Mouse (Mus musculus): Measurements from ENCODE around the gene Gm4952. TPM values are rescaled to one million over a fixed set of nuclear protein-coding genes. Genes with fewer than 3 reads are reported as not detected.

Gm4952 gene
- not detected in 2 replicates for polyA plus RNA-seq (2012; rRNA removed)

DNA sequence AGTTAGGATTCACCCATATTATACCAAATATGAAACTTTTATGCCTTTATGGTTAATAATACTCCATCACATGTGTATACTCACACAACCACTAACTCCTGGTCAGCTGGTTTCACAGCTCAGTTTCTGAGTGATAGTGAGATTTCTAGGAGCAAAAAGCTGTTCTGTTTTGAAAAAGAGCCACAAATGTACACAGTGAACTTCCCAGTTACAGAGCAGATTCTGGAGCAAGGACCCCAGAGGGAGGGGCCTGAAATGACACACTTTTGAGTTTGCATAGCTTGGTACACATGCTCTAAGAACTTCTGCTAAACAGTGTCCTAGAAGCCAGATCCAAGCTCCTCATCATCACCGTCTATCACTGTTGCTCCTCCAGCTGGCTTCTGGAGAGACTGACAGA lies at the start of gene Gm4952:
Gene Gm4952, plus strand, starts transcription at position 301 of the 400 bp plus-strand sequence.
- WGBS = 45% methylated on average over 1 of the region's 1 CpGs
- no peak for DNase-seq (ENCODE audit: low read depth, low spot score)

DNA sequence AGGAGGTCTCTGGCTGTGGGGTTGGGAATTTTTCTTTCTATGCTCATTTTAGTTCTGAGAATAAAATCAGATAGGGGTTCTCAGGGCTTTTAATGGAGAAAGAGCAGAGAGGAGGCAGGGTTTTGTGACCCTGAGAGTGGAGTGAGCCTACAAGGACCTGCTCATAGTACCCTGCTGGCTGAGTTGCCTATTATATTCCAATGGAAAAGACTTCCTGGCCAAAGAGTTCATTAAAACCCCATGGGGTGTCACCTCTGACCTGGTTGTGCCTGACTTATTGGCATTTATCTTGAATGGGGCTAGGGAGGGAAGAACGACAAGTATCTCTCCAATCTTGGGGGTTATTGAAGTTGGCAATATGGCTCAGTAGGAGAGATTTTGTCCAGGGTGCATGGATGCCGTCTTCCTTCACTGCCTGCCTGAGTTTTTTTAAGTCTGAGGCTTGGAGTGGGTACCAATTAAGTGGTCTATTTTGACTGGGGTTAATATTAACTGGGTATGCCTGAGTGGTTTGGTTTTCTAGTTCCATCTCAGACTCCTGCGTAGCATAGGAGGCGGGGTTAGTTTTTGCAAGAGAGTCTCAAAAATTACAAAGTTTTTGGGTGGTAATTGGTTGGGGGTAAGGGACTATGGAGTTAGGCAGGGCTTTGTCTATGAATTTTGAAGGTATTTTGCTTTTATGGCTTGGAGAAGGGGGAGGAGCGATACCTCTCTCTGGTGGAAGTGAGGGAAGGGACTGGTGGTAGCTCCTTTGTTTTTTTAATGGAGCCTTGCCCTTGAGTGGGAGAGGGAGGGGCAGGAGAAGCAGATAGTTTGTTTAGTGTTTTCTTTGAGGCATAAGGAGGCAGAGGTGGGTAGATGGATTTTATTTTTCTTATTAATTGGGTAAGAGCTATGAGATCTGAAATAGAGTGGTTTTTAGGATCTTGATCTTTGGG lies 49.5 kb upstream of the Gm4952 start:
- DNase-seq (ENCODE audit: low read depth, low spot score) = no peak
- 74% methylated on average over 5 of the region's 5 CpGs for WGBS

DNA sequence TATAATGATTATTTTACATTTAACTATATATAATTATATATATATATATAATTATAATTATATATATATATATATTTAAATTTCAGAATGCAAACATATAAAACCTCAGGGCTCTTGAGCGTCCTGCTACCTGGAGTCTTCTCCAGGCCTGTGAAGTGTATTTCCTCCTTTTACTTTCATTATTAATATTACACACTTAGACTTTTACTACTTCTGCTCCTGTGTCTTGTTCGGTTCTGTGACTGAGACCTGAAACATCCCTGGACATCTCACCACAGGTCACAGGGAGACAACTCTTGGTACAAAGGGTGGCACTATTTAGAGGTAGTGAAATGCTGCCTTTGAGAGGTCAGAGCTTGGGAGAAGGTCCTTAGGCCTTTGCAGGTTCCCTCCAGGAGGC lies 43.5 kb upstream of the Gm4952 start:
- no peak for DNase-seq (ENCODE audit: low read depth, low spot score)
- WGBS = 67% methylated on average over 2 of the region's 2 CpGs

DNA sequence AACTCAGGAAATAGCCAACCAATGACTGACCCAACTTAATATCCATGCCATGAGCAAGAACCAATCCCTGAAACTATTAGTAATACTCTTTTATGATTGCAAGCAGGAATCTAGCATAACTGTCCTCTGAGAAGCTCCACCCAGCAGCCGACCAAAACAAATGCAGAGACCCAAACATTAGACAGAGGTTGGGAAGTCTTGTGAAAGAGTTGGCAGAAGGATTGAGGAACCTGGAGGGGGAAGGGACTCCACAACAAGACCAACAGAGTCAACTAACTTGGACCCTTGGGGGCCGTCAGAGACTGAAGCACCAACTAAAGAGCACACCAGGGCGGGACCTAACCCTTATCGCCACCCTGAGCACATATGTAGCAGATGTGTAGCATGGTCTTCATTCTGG lies 41.6 kb upstream of the Gm4952 start:
- 77% methylated on average over 4 of the region's 4 CpGs for WGBS
- no peak for DNase-seq (ENCODE audit: low read depth, low spot score)

DNA sequence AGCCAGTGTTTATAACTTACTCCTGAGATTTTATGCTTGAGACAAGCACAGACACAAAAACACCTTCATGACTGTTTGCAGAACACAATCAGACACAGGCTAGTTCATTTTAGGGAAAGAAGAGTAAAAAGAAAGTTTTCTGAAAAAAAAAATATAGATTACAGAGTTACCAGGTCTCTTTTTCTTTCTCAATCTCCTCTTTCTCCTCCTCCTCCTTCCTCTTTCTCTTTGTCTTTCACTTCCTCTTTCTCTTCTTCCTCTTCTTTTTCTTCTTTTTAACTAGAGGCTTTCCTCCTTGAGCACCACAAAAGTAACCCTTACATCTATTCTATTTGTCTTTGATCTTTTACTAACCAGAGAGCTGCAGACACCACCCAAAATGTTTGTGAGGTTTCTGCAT lies 35.6 kb upstream of the Gm4952 start:
- no peak for DNase-seq (ENCODE audit: low read depth, low spot score)

DNA sequence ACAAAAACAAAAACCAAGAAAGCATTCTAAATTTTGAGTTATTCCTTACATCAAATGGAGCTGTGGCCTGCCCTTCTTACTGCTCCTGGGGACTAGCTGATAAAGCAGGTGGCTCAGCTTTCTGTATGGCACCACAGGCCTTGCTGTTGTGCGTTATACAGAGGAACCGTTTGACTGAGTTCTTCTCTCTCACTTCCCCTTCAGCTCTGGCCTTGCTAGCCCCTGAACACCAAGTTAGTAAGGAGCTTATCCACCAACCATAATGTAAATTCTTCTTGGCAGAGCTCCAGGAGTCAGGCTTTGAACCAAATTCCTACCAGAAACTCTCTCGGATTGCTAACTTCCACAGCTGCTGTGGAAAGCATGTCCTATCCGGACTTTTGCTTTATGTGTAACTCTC lies 32.8 kb upstream of the Gm4952 start:
- no peak for DNase-seq (ENCODE audit: low read depth, low spot score)
- 46% methylated on average over 4 of the region's 4 CpGs for WGBS

DNA sequence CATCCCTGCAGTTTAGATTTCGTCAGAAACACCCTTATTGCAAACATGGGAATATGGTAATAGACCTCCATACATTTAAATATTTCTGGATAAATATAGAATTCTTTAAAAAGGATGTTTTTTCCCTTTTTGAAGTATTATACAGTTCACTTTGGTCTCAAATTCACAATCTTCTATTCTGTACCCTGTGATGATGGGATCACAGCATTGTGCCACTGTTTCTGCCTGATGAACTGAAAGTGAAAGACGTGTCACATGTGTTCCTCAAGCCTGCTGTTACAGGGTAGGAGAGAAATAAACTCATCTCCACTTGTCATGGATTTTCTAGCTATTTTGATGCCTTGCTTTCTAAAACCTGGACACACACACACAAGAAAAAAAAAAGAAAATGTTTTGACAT lies 28.9 kb upstream of the Gm4952 start:
- 67% methylated on average over 2 of the region's 2 CpGs for WGBS
- no peak for DNase-seq (ENCODE audit: low read depth, low spot score)

DNA sequence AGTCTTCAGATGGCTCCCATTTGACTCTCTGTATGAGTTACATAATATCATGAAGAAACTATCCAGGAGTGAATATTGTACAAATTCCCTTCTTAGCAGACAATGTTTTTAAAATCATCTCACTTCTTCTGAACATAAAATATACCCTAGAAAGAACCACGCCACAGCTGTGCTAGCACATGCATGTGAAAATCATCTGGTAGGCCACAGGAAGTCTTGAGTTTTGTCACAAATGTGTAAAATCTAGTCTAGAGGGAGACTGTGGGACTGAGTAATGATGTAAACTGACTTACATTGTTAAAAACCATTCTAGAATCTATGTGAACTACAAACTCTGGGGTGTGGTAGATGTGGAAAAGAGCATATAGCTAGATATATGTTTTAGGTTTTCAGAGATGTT lies 28.1 kb upstream of the Gm4952 start:
- DNase-seq (ENCODE audit: low read depth, low spot score) = no peak

DNA sequence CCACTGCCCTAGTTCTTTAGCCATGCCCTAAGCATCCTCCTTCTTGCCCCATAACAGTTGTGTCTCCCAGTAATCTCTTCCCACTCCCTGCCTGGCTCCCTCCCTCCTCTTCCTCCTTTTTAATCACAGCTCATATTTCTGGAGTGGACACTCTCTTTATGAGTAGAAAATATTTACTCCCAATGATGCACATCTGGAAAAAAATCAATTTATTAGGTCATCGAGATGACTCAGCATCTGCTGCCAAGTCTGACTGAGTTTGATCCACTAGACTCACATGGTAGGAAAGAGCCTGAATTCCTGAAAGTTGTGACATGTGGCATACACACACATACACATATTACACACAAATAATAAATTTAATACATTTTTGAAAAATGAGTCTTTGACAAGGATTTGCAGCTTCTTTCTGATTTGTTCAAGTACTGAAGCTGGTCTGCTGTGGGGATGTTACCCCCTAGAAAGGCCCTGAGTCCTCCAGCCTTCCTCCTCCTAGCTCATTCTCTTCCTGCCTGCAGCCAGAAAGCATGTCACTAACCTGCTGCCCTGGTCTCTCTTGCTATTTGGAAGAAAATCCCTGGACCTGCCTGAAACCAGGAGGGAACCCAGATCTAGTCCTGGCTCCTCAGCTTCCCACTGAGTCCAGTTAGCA lies 27.0 kb upstream of the Gm4952 start:
- DNase-seq (ENCODE audit: low read depth, low spot score) = no peak
- 57% methylated on average over 1 of the region's 1 CpGs for WGBS

More for the DNA sequence above, 28.1 kb upstream of the Gm4952 start:
- 95% methylated on average over 1 of the region's 1 CpGs for WGBS

DNA sequence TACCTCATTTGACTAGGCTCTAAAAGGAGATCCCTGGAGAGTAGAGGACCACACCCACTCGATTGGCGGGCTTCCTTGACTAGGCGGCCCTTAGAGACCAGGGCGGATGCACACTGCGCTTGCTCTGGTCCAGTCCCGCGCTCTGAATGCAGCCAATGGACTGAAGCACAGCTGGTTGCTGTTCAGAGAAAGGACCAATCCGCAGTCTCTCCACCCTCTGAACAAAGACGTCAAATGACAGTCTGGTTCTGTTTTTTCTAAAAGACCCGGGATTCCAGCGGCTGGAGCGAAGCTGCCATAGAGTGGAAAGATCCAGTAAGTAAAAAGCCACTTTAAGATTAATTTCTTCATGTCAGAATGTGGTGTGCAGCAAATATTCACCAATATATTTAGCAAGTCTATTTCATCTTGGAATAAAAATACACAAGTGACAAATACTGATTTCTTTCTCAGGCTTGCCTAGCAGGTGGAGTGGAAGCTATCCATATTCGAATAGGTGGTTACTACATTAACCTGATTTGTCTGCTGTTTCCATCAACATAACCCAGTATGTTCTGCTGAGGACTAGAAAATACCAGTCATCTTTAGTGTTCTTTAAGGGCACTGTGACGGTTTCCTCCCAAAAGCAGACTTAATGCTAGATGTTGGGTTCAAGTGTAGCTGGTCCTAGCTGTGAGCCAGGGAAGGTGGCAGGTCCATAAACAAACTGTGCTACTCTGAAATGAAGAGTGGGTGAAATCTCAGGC lies 26.3 kb upstream of the Gm4952 start:
- peak; percentile 64 for DNase-seq (ENCODE audit: low read depth, low spot score)
- WGBS = 5% methylated on average over 14 of the region's 14 CpGs

DNA sequence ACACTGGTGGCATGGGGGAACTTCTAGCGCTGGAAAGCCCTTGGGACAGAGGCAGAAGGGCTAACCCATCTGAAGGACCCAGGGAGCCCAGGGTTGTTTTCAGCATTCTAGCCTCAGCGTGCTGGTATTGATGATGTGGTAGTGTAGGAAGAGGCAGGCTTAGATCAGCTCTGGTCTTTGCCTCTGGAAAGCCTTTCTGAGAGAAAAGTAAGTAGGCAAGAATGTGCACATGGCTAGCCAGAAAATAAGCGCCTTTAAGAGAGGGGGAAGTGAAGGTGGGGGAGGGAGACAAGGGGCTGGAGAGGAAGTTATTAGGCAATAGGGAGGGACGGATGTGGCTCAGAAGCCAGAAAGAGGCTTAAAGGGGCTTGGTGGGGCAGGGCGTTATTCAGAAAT lies 25.8 kb upstream of the Gm4952 start:
- 14% methylated on average over 5 of the region's 5 CpGs for WGBS
- no peak for DNase-seq (ENCODE audit: low read depth, low spot score)

DNA sequence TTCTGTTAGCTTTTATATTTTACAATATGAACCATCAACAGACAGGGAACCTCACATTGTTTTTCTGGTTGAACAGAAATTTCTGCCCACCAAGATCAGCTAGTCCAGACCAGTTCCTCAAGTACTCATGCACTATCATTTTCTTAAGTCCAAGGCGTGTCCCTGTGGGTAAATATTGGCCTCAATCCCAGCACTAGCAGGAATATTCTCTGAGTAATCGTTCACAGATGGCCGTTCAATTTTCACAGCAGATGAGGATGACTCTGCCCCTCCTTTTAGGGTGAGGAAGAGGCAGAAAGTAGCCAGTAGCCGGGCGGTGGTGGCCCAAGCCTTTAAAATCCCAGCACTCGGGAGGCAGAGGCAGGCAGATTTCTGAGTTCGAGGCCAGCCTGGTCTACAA lies 24.7 kb upstream of the Gm4952 start:
- no peak for DNase-seq (ENCODE audit: low read depth, low spot score)
- 24% methylated on average over 7 of the region's 7 CpGs for WGBS

DNA sequence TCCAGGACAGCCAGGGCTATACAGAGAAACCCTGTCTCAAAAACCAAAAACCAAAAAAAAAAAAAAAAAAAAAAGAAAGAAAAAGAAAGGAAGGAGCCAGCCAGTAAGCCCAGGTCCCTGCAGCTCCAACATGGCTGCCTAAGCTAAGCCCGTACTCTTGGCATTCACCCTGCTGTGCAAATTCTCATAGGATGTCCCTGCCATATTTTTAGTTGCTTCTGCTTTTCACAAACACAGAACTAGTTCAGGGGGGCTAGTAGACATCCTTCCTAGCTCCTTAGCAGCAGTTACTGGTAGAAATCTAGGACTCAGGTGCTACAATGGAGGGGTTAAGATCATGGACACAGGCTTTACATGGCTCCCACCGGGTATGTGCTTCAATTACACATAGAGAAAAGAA lies 24.3 kb upstream of the Gm4952 start:
- DNase-seq (ENCODE audit: low read depth, low spot score) = no peak
- WGBS = 84% methylated on average over 2 of the region's 2 CpGs

DNA sequence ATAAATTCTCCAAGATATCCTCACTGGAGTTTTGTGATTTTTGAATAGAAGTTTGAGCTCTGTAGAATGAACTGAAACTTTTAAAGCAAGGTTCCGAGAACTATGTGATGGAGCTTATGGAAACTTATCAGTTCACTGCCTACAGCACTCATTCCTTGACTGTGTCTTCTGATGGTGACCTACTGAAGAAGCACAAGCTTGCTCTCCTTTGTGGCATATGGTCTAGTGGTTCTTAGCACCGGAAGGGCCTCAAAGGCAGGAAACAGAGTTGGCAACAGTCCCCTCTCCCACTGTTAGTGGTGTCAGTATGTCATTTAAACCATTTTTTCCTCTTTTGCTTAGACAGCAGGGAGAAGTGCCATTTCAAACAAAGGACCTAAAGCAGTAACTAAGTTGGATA lies 23.1 kb upstream of the Gm4952 start:
- WGBS = 87% methylated on average over 2 of the region's 2 CpGs

DNA sequence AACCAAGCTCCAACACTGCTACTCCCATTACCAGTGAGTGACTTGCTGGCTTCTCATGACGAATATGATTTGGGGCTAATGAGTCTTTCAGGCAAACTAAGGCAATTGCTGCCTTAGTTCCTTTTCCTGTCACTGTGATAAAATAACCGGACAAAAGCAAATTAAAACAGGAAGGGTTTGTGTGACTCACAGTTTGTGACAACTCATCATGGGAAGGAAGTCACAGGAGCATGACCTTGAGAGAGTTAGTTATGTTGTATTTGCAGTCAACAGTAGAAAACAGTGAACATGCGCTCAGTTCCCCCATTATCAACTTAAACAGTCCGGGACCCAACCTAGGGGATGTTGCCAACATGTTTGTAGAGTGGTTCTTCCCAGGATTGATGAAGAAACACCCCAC lies 14.5 kb upstream of the Gm4952 start:
- 50% methylated on average over 4 of the region's 4 CpGs for WGBS
- no peak for DNase-seq (ENCODE audit: low read depth, low spot score)

More for the DNA sequence above, 23.1 kb upstream of the Gm4952 start:
- DNase-seq (ENCODE audit: low read depth, low spot score) = no peak

DNA sequence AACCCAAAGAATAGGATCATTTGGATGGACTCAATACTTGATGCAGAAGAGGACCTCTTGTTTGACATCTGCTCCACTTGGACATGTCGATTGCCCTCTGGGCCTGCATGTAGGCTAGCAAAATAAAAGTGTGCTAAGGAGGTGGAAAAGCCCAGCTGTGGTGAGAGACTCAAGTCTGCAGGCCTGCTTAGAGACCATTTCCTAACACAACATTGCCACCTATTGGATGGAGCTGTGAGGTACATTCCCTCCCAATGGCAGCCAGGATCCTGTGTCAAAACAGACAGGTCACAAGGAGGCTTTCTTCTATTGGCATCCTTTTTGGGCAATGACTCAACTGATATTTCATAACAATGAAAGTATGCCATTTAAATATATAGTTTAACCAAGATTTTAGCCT lies 7.9 kb upstream of the Gm4952 start:
- 0% methylated on average over 1 of the region's 1 CpGs for WGBS
- DNase-seq (ENCODE audit: low read depth, low spot score) = no peak

DNA sequence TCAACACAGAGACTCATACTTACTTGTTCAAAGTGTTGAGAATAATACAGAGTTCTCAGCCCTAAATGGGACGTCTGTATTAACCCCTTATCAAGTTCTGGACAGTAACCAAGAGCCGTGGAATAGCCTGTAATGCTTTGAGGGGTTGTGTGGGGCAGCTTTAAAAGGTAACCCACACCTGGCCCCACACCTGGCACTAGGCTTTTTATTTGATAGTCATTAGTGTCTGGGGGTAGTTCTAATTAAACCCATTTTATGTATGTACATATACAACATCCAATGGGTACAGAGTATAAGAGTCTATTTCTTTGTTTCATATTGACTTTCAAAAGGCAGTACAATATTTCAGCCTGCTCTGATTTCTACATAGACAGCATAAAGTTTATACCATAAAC lies 4.6 kb upstream of the Gm4952 start:
- DNase-seq (ENCODE audit: low read depth, low spot score) = no peak
- 28% methylated on average over 2 of the region's 2 CpGs for WGBS

DNA sequence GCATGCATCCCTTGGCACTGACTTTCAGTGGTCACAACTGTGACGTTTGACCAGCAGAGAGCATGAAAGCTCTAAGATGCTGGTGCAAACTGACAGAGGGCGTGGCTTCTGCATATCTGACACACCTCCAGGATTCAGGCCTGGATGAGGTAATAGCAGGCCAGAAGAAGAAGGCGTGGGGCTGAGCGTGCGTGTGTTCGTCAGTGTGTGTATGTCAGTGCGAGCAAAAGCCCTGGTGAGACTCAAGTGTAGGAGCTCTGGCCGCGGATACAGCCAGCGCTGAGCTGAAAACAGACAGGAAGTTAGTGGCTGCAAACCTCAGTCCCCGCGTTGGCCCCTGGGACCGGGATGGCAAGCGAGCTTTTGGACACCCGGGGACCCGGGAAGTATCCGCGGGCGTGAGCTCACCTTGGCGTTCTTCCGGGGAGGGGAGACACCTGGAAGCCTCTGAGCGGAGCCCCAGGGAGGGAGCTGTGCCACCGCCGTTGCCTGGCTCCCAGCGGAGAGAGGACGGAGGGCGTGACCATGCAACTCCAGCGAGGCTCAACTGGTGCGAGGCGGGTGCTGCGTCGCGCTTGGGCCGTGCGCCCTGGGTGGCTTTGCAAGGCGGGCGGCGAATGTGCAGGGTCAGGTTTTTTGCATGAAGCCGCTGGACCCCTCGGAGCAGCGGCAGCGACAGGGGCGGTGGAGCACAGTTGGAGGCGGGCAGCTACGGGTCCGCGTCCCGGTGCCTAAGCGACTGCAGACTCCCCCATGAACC lies 4.1 kb upstream of the Gm4952 start:
- DNase-seq (ENCODE audit: low read depth, low spot score) = peak; percentile 58
- under 1% methylated on average over 49 of the region's 49 CpGs for WGBS

DNA sequence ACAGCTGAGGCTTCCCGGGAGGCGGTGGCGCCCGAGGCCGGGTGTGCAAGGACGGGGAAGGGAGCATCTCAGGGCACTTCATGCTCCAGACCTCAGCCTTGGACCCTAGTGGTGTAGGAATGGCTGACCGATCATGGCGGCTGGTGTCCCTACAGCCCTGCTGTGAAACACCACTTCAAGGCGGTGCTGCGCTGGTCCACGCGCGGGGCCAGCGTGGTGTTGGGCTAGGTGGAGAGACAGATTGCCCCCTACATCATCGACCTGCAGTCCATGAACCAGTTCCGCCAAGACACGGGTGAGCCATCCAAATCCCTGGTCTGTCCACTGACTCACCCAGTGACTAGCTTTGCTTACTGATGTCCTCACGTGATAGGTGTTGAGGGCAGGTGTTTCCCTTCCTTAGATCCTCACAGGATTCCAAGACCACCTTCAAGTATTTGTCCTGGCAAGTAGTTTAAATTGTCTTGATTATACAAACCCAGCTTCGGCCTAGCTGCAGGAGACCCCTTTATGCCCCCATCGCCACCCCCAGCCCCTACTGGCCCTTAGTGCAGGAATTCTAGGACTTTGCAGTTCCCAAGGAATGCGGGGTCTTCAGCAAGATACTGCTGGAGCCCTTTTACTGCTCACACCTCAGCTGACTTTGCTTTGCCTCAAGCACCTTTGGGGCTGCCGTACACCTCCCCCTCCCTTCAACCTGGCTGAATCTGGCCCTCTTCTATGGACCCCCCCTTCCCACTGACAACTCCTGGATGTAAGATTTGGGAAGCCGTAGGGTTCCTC lies 3.3 kb upstream of the Gm4952 start:
- 9% methylated on average over 23 of the region's 23 CpGs for WGBS
- DNase-seq (ENCODE audit: low read depth, low spot score) = no peak
